Mouse (Mus musculus) megakaryocyte, embryonic 14.5 days (primary cell): ENCODE results near the gene Cbr2.

Source experiments
- FLI1 ChIP-seq: IDR thresholded peaks from 2 replicates; pipeline ENCODE4 v1.6.1; 2012; ENCODE audit warnings: low read length, inconsistent platforms, mixed read lengths
- GATA1 ChIP-seq: IDR thresholded peaks from 3 replicates; pipeline ENCODE4 v1.6.1; 2012; ENCODE audit warnings: mixed read lengths, low read length, inconsistent platforms, borderline replicate concordance

DNA sequence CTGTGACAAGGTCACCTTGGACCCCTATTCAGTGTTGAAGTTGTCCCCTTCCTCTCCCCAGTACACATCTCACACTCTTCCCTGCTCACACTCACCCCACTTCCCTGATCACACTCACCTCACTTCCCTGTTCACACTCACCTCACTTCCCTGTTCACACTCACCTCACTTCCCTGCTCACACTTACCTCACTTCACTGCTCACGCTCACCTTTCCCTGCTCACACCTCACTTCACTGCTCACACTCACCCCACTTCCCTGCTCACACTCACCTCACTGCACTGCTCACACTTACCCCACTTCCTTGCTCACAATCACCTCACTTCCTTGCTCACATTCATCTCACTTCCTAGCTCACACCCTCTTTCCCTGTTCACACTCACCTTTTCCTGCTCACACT is 519 bp downstream of the Cbr2 start:
- TF ChIP-seq FLI1 = no peak
- no peak for TF ChIP-seq GATA1
